Mouse (Mus musculus) spleen, postnatal 36 days (tissue): ENCODE measurements at regions not wholly inside any gene's neighbourhood (a gene's known extent, or its start where the extent isn't known, plus 50 kb on each side); places are given as distances from the start of the nearest gene placed in this dataset.
"Not testable (repeated sequence)": the region's sequence is repeated elsewhere in the genome, so short reads cannot be mapped to it uniquely, and the experiment has no call there.

Source experiments
- DNase-seq, 2 experiments: peaks; one replicate each; pipeline ENCODE4 v3.0.0; 2022; ENCODE audit warnings: low spot score in 2 of 2, mixed read lengths in 1 of 2

- DNase-seq = no peak
Observed at GRCm38 (mm10) chr13:26267501-26267900, 502.5 kb downstream of the Hdgfl1 start.

DNA sequence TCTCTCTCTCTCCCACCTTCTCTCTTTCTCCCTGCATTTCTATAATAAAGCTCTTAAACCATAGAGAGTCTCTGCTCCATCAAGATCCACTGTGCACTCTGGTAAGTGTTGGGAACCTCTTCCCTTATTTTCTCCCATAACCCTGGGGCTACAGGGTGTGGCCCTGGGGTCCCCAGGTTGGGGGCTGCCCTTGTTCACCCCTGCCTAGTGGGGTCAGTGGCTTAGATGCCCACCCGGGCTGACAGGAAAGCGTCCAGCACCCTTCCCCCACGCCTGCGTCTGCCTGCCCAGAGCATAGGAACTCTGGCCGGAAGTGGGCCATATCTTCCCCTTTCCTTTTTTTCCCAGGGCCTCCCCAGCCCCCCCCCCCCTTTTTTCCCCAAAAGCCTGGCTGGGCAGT is 534.0 kb downstream of the Hdgfl1 start:
- DNase-seq = no peak

DNA sequence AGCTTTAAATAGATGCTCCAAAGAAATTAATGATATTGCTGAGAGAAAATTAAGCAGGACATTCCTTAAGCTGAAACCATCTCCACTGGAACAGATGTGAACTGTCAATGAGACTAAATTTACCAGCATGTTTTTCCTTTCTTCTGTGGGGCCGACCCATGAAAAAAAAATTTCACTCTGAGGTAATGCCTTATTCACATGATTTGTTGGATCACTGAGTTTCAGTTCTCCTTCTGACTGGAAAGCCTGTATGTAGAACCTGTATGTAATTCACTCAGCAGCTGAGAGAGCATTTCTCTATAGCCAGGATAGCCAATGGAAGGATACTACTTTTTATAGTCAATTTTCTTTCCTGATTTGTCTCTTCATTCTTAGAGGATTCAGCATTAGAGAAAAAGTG is 535.3 kb downstream of the Hdgfl1 start:
- no peak for DNase-seq

DNA sequence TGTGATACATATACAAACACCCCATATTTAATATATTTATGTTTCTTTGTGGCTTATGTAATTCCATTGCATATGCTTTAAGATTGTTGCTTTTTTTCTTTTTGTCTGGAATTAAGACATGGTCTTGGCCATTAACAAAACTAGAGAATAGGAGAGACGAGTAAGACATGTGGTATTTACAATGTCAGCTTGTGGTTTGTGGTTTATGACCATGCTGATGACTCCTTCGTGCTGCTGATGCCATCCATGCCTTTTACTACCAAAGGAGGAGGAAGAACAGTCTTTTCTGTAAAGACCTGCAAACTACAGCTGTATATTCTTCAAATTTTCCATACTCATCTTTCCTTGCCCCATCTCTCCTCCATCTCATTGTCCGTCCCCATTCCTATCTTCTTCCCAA is 552.7 kb downstream of the Hdgfl1 start:
- DNase-seq = no peak

- DNase-seq = no peak
Observed at GRCm38 (mm10) chr13:26216579-26216978, 553.4 kb downstream of the Hdgfl1 start.

GRCm38 (mm10) chr13:26205532-26206105 is 564.3 kb downstream of the Hdgfl1 start:
- no peak for DNase-seq

GRCm38 (mm10) chr13:26194646-26195045 is 575.3 kb downstream of the Hdgfl1 start:
- DNase-seq = no peak

DNA sequence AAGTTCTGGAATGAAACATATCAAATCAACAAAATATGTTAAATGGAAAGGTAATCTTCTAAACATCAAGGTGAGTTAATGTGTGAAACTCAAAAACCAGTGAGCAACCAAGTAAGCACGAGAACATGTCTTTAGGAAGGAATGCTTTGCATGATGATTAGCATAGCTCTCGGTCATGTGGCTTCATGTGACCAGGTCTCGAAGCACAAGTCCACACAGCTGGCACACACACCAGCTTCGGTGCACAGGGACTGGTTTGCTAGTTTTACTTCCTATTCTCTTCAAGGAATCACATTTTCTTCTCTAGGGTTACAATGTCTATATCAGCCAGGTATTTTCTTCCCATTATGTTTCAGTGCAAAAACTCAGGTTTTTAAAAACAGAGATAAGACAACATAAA is 586.1 kb downstream of the Hdgfl1 start:
- no peak for DNase-seq

GRCm38 (mm10) chr13:26171891-26172482 is 598.0 kb downstream of the Hdgfl1 start:
- DNase-seq = no peak

DNA sequence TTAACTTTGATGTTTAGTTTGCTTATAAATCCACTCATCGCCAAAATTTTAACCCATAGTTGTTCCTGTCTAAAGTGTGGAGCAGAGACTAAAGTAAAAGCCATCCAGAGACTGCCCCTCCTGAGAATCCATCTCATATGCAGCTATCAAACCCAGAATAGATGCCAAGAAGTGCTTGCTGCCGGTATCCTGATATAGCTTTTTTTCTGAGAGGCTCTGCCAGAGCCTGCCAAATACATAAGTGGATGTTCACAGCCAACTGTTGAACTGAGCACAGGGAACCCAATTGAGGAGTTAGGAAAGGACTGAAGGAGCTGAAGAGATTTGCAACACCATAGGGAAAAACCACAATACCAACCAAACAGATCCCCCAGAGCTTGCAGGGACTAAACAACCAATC is 600.3 kb downstream of the Hdgfl1 start:
- DNase-seq = no peak

GRCm38 (mm10) chr13:26158703-26159102 is 611.3 kb downstream of the Hdgfl1 start:
- no peak for DNase-seq

DNA sequence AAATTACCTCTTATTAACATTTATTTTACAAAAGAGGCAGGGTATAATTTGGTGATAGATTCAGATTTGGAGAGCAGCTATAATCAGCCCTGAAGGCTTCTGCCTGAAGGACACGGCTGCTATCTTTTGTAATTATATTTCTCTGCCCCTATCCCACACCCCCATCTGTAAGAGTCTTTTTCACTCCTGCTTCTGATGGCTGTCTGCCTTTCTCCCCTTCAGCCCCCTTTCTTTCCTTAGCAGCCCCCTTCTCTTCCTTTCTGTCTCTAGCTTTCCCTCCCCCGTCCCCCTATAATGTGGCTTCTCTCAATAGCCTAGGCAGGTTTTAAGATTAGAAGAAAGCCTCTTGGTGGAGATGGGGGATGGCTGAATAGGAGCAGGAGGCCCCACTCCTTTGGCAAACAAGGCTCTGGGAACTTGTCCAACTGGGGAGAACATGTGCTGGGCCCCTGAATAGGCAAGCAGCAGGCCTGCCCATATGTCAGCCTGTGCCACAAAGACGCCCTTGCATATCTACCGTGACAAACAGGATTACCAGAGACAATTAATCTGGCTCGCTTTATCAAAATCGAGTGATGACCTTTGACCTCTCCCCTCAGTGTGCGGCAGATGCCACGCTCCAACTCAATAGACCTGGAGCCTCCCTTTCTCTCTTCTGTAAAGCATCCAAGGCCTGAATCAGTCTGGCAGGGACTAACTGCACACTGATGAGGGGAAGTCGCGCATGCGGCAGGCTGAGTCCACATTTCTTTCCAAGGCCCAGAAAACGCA is 615.1 kb downstream of the Hdgfl1 start:
- no peak for DNase-seq

GRCm38 (mm10) chr13:26154251-26154650 is 615.7 kb downstream of the Hdgfl1 start:
- no peak for DNase-seq

- no peak for DNase-seq
Observed at GRCm38 (mm10) chr13:26153093-26153492, 616.9 kb downstream of the Hdgfl1 start.

DNA sequence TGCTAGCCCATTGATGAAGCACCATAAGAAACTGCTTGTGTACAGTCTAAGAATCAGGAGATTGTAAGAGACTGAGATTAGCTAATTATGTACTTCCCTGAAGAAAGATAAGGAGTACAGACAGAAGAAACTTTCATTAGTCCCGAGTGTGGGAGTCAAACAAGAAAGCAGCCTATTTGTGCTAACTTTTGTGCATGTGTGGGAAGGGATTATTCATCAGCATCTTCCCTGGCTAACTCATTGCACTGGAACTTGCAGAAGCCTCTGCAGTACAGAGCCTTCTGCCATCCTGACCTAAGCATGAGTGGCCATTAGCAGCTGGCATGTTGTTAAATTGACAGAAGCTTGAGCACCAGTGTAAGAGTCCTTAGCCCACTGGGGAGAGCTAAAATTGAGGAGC is 619.5 kb downstream of the Hdgfl1 start:
- no peak for DNase-seq

- DNase-seq = no peak
Observed at GRCm38 (mm10) chr13:26142811-26143210, 627.2 kb downstream of the Hdgfl1 start.

DNA sequence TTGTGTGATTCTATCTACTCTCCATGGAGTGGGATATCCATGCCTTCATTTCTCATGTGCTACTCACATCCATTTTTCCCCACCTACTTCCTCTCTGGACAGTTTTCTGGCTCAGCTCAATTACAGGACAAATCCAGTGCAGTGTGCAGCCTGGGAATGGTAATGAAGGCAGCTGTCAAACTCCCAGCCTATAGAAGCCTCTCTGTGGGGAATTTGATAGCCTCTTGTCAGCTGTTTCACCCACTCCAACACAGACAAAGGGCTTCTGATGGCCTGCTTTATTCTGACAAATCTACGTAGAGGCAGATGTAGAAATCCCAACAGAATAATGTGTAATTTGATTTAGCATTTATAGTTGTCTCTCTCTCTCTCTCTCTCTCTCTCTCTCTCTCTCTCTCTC is 650.6 kb downstream of the Hdgfl1 start:
- DNase-seq = no peak

DNA sequence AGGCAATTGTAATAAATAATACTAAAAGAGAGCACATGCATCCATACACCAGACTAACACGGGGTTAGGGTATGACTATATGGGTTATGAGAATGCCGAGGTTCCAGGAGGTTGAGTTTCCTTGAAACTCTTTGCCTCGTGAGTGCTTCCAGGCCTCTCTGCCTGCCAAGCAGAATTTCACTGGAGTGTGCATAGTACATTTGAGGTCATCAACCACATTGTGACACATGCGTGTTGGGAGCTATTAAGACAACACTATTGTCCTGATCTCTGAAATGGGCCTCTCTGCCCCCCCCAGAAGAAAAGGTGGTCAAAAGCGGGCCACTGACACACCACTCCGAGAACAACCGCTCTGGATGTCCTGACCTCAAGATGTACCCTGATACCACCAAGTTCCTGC is 655.8 kb downstream of the Hdgfl1 start:
- no peak for DNase-seq

DNA sequence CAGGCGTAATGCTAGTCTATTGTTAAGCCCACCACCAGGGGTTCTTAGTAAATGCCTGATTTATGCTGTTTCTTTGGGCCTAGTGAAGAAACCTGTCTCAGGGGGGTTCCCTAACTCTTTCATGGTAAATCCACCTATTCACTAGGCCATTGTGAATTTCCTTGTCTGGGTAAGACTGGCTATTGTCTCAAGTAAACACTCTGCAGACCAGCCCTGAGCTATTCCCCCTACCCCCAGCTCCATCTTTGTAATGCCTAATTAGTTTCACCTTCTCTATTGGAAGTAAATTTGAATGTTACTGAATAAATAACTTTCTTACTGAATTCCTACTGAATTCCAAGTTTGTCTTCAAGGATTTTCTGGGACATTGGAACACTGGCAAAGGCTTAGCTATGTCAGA is 656.2 kb downstream of the Hdgfl1 start:
- DNase-seq = not testable (repeated sequence)

- DNase-seq = no peak
Observed at GRCm38 (mm10) chr13:26112579-26112978, 657.4 kb downstream of the Hdgfl1 start.

- no peak for DNase-seq
Observed at GRCm38 (mm10) chr13:26109013-26109412, 661.0 kb downstream of the Hdgfl1 start.

DNA sequence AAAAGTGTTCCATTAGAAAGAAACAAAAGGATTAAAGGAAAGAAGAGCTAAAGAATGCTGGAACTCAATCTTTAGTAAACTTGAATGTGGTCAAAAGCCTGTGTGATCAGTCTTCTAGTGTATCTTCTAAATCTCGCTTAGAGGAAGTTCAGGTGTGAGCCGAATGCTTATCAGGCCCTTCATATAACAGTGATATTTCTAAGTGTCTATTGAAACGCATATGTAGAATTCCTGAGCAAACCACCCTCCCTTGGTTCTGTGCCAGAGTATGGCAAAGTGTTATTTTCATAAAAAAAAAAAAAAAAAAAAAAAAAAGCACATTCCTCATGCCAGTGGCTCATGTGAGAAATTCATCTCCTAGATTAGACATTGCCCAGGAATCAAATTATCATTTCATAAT is 681.2 kb downstream of the Hdgfl1 start:
- DNase-seq = no peak

GRCm38 (mm10) chr13:26080814-26081213 is 689.2 kb downstream of the Hdgfl1 start:
- no peak for DNase-seq
